Mouse (Mus musculus): ENCODE measurements at regions not wholly inside any gene's neighbourhood (a gene's known extent, or its start where the extent isn't known, plus 50 kb on each side); places are given as distances from the start of the nearest gene placed in this dataset.

DNA sequence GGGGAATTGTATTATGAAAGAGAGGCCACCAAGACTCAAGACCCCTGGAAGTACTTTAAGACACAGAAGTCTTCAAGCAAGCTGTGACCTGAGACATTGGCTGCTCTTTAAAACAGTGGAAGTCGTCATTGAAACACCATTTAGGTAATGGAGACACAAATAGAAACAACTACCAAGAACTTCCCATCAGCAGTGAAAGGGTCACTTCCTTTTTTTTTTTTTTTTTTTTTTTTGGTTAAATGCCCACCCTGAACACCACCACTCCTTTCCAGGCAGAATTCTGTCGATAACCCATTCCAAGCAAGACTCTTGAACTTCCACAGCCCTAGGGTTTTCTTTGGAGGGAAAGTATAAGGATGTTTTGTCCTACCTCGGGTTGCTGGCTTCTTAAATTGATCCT, 116.4 kb downstream of the Hlx start:
- WGBS, result 63% methylated on average over 3 of the region's 3 CpGs
- no peak for DNase-seq (ENCODE audit: low spot score)
- no peak overlapping the region for H3K27ac ChIP-seq (replicated peaks; ENCODE audit: low read depth, low read length)
- no peaks in the 10 kb centered on the region for H3K9me3 ChIP-seq (replicated peaks; ENCODE audit: control insufficient read depth, low read length)
- H3K4me3 ChIP-seq (ENCODE audit: low read depth, low read length), result no peak overlapping the region
- H3K36me3 ChIP-seq (replicated peaks; ENCODE audit: control insufficient read depth, insufficient read depth, low read depth, low read length), result no peaks in the 10 kb centered on the region
- ATAC-seq (replicated peaks; ENCODE audit: insufficient number of reproducible peaks, low FRiP score, low TSS enrichment, low read depth), result no peak
- no peak overlapping the region for H3K9ac ChIP-seq (replicated peaks; ENCODE audit: low read length)
- H3K4me2 ChIP-seq (ENCODE audit: low read depth, low read length), result no peak overlapping the region
- no peaks in the 10 kb centered on the region for H3K27me3 ChIP-seq (ENCODE audit: control insufficient read depth, insufficient read depth, low read length)
- H3K4me1 ChIP-seq (ENCODE audit: control insufficient read depth, insufficient read depth, low read length), result no peaks in the 10 kb centered on the region

DNA sequence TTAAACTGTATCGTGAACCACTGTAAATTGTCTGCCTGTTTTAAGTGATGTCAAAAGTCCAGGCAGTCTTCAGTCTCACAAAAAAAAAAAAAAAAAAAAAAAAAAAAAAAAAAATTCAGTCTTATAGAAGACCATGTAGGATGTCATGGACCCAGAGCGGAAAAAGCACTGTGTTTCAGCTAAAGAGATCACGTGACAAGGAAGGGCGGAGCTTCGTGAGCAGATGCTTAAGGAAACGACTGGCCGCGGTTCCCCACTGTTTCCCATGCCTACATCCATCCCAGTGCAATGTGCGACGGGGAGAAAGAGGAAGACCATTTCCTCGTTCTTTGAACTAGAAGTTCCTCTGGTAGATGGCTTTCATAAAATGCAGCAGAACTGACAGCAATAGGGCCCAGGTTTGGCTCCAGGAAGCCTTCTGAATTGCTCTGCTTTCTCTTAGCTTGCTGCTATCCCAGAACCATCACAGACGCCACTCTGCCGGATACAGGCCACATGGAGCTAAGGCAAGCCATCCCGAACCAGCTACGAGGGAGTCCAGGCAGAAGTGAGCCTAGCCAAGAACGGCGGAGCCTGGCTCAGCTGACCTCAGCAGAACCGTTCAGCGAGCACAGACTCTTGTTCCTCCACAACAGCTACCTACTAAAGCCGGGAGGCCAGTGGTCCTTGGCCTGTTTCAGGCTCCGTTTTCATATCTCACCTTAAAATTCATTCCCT, 117.6 kb downstream of the Hlx start:
- H3K9me3 ChIP-seq (replicated peaks; ENCODE audit: control insufficient read depth, low read length), result no peaks in the 10 kb centered on the region
- H3K9ac ChIP-seq (replicated peaks; ENCODE audit: low read length), result no peak overlapping the region
- H3K4me1 ChIP-seq (ENCODE audit: control insufficient read depth, insufficient read depth, low read length), result no peaks in the 10 kb centered on the region
- DNase-seq (ENCODE audit: low spot score) (no peak), ATAC-seq (replicated peaks; ENCODE audit: insufficient number of reproducible peaks, low FRiP score, low TSS enrichment, low read depth) (no peak)
- no peak overlapping the region for H3K4me3 ChIP-seq (ENCODE audit: low read depth, low read length)
- H3K36me3 ChIP-seq (replicated peaks; ENCODE audit: control insufficient read depth, insufficient read depth, low read depth, low read length), result no peaks in the 10 kb centered on the region
- H3K27ac ChIP-seq (replicated peaks; ENCODE audit: low read depth, low read length), result no peak overlapping the region
- H3K27me3 ChIP-seq (ENCODE audit: control insufficient read depth, insufficient read depth, low read length), result no peaks in the 10 kb centered on the region
- H3K4me2 ChIP-seq (ENCODE audit: low read depth, low read length), result no peak overlapping the region
- 82% methylated on average over 21 of the region's 21 CpGs for WGBS

DNA sequence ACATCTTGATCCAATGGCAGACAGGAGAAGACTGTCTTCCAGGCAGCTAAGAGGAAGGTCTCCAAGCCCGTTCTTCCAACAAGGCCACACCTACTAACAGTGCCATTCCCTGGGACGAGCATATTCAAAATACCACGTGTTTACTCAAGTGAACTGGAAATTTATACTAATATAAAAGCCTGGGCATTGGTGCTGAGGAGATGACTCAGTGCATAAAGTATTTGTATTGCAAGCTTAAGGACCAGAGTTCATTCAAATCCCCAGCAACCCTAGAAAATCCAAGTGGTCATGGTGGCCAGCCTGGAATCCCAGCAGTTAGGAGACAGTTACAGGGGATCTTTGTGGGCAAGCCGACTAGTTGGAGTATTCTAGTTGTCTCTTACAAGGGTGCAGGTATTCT, 119.5 kb downstream of the Hlx start:
- Histone ChIP-seq H3K27me3 (ENCODE audit: control insufficient read depth, insufficient read depth, low read length) (no peaks in the 10 kb centered on the region), H3K4me2 (ENCODE audit: low read depth, low read length) (no peak overlapping the region), H3K9me3 (replicated peaks; ENCODE audit: control insufficient read depth, low read length) (no peaks in the 10 kb centered on the region), H3K4me1 (ENCODE audit: control insufficient read depth, insufficient read depth, low read length) (no peaks in the 10 kb centered on the region), H3K27ac (replicated peaks; ENCODE audit: low read depth, low read length) (no peak overlapping the region), H3K36me3 (replicated peaks; ENCODE audit: control insufficient read depth, insufficient read depth, low read depth, low read length) (no peaks in the 10 kb centered on the region), H3K9ac (replicated peaks; ENCODE audit: low read length) (no peak overlapping the region), H3K4me3 (ENCODE audit: low read depth, low read length) (no peak overlapping the region)
- 78% methylated on average over 4 of the region's 4 CpGs for WGBS
- DNase-seq (ENCODE audit: low spot score) (no peak), ATAC-seq (replicated peaks; ENCODE audit: insufficient number of reproducible peaks, low FRiP score, low TSS enrichment, low read depth) (no peak)

DNA sequence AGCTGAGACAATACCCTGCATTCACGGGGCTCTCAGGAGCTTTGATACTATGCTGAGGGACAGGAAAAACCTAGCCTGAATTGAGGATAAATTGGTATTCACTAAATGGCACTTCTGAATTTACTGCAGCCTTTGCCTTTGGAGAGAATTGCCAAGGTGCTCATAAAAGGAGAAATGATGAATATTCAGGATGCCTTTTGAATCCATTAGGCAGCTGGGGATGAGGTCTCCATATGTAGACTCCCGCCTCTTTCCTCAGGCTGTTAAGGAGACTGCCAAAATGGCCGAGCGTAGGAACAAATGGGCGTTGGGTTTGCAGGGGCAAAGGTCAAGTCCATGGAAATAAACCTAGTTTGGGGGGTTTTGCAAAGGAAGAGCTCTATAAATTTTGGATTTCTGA, 123.5 kb downstream of the Hlx start:
- Histone ChIP-seq H3K27ac (replicated peaks; ENCODE audit: low read depth, low read length) (no peak overlapping the region), H3K9ac (replicated peaks; ENCODE audit: low read length) (no peak overlapping the region), H3K4me2 (ENCODE audit: low read depth, low read length) (no peak overlapping the region), H3K4me1 (ENCODE audit: control insufficient read depth, insufficient read depth, low read length) (no peaks in the 10 kb centered on the region), H3K27me3 (ENCODE audit: control insufficient read depth, insufficient read depth, low read length) (no peaks in the 10 kb centered on the region), H3K9me3 (replicated peaks; ENCODE audit: control insufficient read depth, low read length) (no peaks in the 10 kb centered on the region), H3K4me3 (ENCODE audit: low read depth, low read length) (no peak overlapping the region), H3K36me3 (replicated peaks; ENCODE audit: control insufficient read depth, insufficient read depth, low read depth, low read length) (no peaks in the 10 kb centered on the region)
- 48% methylated on average over 5 of the region's 5 CpGs for WGBS
- no peak for ATAC-seq (replicated peaks; ENCODE audit: insufficient number of reproducible peaks, low FRiP score, low TSS enrichment, low read depth)
- no peak for DNase-seq (ENCODE audit: low spot score)

DNA sequence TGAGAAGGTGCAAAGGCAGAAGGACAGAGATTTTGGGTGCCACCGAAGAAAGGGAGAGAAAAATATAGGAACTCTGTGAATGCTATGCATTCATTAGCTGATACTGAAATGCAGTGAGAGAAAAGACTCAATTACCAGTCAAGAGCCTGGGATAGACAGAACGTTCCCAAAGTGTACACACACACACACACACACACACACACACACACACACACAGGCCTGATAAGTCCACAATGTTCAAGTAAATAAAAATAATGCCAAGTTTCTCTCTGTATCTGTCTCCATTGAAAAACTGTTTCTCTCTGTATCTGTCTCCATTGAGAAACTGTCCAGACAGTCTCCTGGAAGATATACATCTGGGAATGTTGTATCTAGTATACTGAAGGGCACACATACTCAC, 124.1 kb downstream of the Hlx start:
- ATAC-seq (replicated peaks; ENCODE audit: insufficient number of reproducible peaks, low FRiP score, low TSS enrichment, low read depth), result no peak
- H3K9me3 ChIP-seq (replicated peaks; ENCODE audit: control insufficient read depth, low read length), result no peaks in the 10 kb centered on the region
- DNase-seq (ENCODE audit: low spot score), result no peak
- no peaks in the 10 kb centered on the region for H3K27me3 ChIP-seq (ENCODE audit: control insufficient read depth, insufficient read depth, low read length)
- H3K9ac ChIP-seq (replicated peaks; ENCODE audit: low read length), result no peak overlapping the region
- no peaks in the 10 kb centered on the region for H3K36me3 ChIP-seq (replicated peaks; ENCODE audit: control insufficient read depth, insufficient read depth, low read depth, low read length)
- H3K4me3 ChIP-seq (ENCODE audit: low read depth, low read length), result no peak overlapping the region
- H3K4me2 ChIP-seq (ENCODE audit: low read depth, low read length), result no peak overlapping the region
- no peak overlapping the region for H3K27ac ChIP-seq (replicated peaks; ENCODE audit: low read depth, low read length)
- H3K4me1 ChIP-seq (ENCODE audit: control insufficient read depth, insufficient read depth, low read length), result no peaks in the 10 kb centered on the region
- 75% methylated on average over 2 of the region's 2 CpGs for WGBS

DNA sequence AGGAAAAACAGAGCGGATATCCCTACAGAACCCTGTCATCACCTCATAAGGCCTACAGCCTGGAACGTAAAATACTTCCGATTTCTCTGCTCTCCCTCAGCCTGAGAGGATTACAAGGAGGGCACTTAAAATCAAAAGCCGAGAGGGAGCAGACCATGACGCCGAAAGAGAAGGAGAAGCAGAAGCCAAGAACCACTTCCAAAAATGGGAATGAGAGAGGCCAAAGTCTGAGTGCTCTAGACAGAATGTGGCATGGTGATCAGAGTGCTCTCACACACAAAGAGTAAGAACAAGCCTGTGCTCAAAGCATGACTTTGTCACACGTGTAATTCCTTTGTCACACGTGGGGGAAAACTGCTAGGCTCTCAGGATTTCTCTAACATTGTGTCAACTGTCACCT, 125.9 kb downstream of the Hlx start:
- 90% methylated on average over 8 of the region's 8 CpGs for whole genome bisulfite sequencing
- ATAC-seq (replicated peaks; ENCODE audit: insufficient number of reproducible peaks, low FRiP score, low TSS enrichment, low read depth) (no peak), DNase-seq (ENCODE audit: low spot score) (no peak)
- Histone ChIP-seq H3K27ac (replicated peaks; ENCODE audit: low read depth, low read length) (no peak overlapping the region), H3K36me3 (replicated peaks; ENCODE audit: control insufficient read depth, insufficient read depth, low read depth, low read length) (no peaks in the 10 kb centered on the region), H3K9me3 (replicated peaks; ENCODE audit: control insufficient read depth, low read length) (no peaks in the 10 kb centered on the region), H3K4me2 (ENCODE audit: low read depth, low read length) (no peak overlapping the region), H3K4me1 (ENCODE audit: control insufficient read depth, insufficient read depth, low read length) (no peaks in the 10 kb centered on the region), H3K9ac (replicated peaks; ENCODE audit: low read length) (no peak overlapping the region), H3K4me3 (ENCODE audit: low read depth, low read length) (no peak overlapping the region), H3K27me3 (ENCODE audit: control insufficient read depth, insufficient read depth, low read length) (no peaks in the 10 kb centered on the region)

DNA sequence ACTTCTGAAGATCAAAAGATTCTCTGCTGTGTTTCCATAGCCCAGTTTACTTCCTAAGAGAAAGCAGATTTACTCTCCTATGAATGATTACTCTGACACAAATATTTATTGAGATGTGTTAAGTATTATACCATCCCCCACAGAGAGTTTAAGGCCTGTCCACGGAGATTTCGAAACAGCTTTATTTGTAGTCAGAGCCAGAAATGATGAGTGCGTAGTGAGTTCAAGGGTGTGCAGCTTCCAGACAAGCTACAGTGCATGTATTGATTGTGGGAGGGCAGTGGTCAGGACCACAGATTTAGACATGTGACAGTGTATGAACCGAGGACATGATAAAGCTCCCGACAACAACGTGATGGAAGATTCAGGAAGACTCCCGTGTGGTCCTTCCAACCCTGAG, 126.8 kb downstream of the Hlx start:
- no peaks in the 10 kb centered on the region for H3K4me1 ChIP-seq (ENCODE audit: control insufficient read depth, insufficient read depth, low read length)
- H3K27ac ChIP-seq (replicated peaks; ENCODE audit: low read depth, low read length), result no peak overlapping the region
- DNase-seq (ENCODE audit: low spot score) (no peak), ATAC-seq (replicated peaks; ENCODE audit: insufficient number of reproducible peaks, low FRiP score, low TSS enrichment, low read depth) (no peak)
- H3K36me3 ChIP-seq (replicated peaks; ENCODE audit: control insufficient read depth, insufficient read depth, low read depth, low read length), result no peaks in the 10 kb centered on the region
- no peak overlapping the region for H3K4me3 ChIP-seq (ENCODE audit: low read depth, low read length)
- no peaks in the 10 kb centered on the region for H3K27me3 ChIP-seq (ENCODE audit: control insufficient read depth, insufficient read depth, low read length)
- H3K9ac ChIP-seq (replicated peaks; ENCODE audit: low read length), result no peak overlapping the region
- no peaks in the 10 kb centered on the region for H3K9me3 ChIP-seq (replicated peaks; ENCODE audit: control insufficient read depth, low read length)
- WGBS, result 86% methylated on average over 7 of the region's 7 CpGs
- no peak overlapping the region for H3K4me2 ChIP-seq (ENCODE audit: low read depth, low read length)

DNA sequence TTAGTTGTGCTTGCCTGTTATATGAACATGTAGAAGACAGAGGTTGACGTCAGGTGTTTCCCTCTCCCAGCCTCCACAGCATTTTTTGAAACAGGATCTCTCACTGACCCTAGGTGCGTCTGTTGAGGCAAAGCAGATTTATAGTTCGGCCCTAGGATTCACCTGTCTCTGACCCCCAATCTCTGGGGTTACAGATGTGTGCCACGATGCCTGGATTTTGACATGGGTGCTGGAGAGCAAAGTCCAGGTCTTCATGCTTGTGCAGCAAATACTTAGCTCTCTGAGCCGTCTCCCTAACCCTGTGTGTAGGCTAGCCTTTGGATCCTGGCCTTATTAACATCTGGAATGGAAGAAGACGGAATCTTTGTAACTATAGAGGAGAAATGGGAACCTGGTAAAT, 129.3 kb downstream of the Hlx start:
- H3K4me2 ChIP-seq (ENCODE audit: low read depth, low read length), result no peak overlapping the region
- no peak overlapping the region for H3K9ac ChIP-seq (replicated peaks; ENCODE audit: low read length)
- no peak overlapping the region for H3K27ac ChIP-seq (replicated peaks; ENCODE audit: low read depth, low read length)
- no peaks in the 10 kb centered on the region for H3K36me3 ChIP-seq (replicated peaks; ENCODE audit: control insufficient read depth, insufficient read depth, low read depth, low read length)
- H3K4me1 ChIP-seq (ENCODE audit: control insufficient read depth, insufficient read depth, low read length), result no peaks in the 10 kb centered on the region
- ATAC-seq (replicated peaks; ENCODE audit: insufficient number of reproducible peaks, low FRiP score, low TSS enrichment, low read depth) (no peak), DNase-seq (ENCODE audit: low spot score) (no peak)
- 87% methylated on average over 6 of the region's 6 CpGs for WGBS
- no peaks in the 10 kb centered on the region for H3K9me3 ChIP-seq (replicated peaks; ENCODE audit: control insufficient read depth, low read length)
- no peaks in the 10 kb centered on the region for H3K27me3 ChIP-seq (ENCODE audit: control insufficient read depth, insufficient read depth, low read length)
- no peak overlapping the region for H3K4me3 ChIP-seq (ENCODE audit: low read depth, low read length)
